Mouse (Mus musculus): ENCODE results near the gene Ppp1r3a. TPM values are rescaled to one million over a fixed set of nuclear protein-coding genes. Genes with fewer than 3 reads are reported as not detected.
"Not testable (repeated sequence)": the region's sequence is repeated elsewhere in the genome, so short reads cannot be mapped to it uniquely, and the experiment has no call there.

Ppp1r3a gene
- polyA plus RNA-seq, 1 experiment from 2014 or later: not detected

GRCm38 (mm10) chr6:14736017-14736416, 19.1 kb downstream of the Ppp1r3a start:
- no peak overlapping the region for H3K4me2 ChIP-seq (ENCODE audit: low read depth, severe bottlenecking)
- no peaks in the 10 kb centered on the region for H3K9me3 ChIP-seq (ENCODE audit: control insufficient read depth, low read length)
- H3K4me1 ChIP-seq (ENCODE audit: control insufficient read depth, insufficient read depth, low read length): no peaks in the 10 kb centered on the region
- DNase-seq (ENCODE audit: low spot score): no peak
- no peaks in the 10 kb centered on the region for H3K36me3 ChIP-seq (ENCODE audit: control insufficient read depth, insufficient read depth, low read length)
- H3K27me3 ChIP-seq (ENCODE audit: control insufficient read depth, insufficient read depth, low read length): no peaks in the 10 kb centered on the region
- H3K27ac ChIP-seq (replicated peaks; ENCODE audit: low read depth, low read length): no peak overlapping the region
- ATAC-seq (ENCODE audit: insufficient number of reproducible peaks, low FRiP score, low TSS enrichment, low read depth): no peak
- H3K4me3 ChIP-seq (ENCODE audit: low read depth, low read length): no peak overlapping the region
- no peak overlapping the region for H3K9ac ChIP-seq (ENCODE audit: low read length)
- WGBS: 92% methylated on average over 2 of the region's 2 CpGs

- Histone ChIP-seq H3K27me3 (ENCODE audit: control insufficient read depth, insufficient read depth, low read length) (no peaks in the 10 kb centered on the region), H3K4me3 (ENCODE audit: low read depth, low read length) (no peak overlapping the region), H3K27ac (replicated peaks; ENCODE audit: low read depth, low read length) (no peak overlapping the region), H3K36me3 (ENCODE audit: control insufficient read depth, insufficient read depth, low read length) (no peaks in the 10 kb centered on the region), H3K9me3 (ENCODE audit: control insufficient read depth, low read length) (no peaks in the 10 kb centered on the region), H3K4me2 (ENCODE audit: low read depth, severe bottlenecking) (no peak overlapping the region), H3K4me1 (ENCODE audit: control insufficient read depth, insufficient read depth, low read length) (no peaks in the 10 kb centered on the region), H3K9ac (ENCODE audit: low read length) (no peak overlapping the region)
- 78% methylated on average over 5 of the region's 5 CpGs for WGBS
- DNase-seq (ENCODE audit: low spot score) (no peak), ATAC-seq (ENCODE audit: insufficient number of reproducible peaks, low FRiP score, low TSS enrichment, low read depth) (no peak)
Measured at GRCm38 (mm10) chr6:14731011-14731410, 24.1 kb downstream of the Ppp1r3a start.

GRCm38 (mm10) chr6:14720772-14721414, 34.2 kb downstream of the Ppp1r3a start:
- H3K36me3 ChIP-seq (ENCODE audit: control insufficient read depth, insufficient read depth, low read length): no peaks in the 10 kb centered on the region
- DNase-seq (ENCODE audit: low spot score) (no peak), ATAC-seq (ENCODE audit: insufficient number of reproducible peaks, low FRiP score, low TSS enrichment, low read depth) (no peak)
- no peak overlapping the region for H3K9ac ChIP-seq (ENCODE audit: low read length)
- WGBS: 84% methylated on average over 4 of the region's 4 CpGs
- H3K4me1 ChIP-seq (ENCODE audit: control insufficient read depth, insufficient read depth, low read length): no peaks in the 10 kb centered on the region
- no peak overlapping the region for H3K4me2 ChIP-seq (ENCODE audit: low read depth, severe bottlenecking)
- no peak overlapping the region for H3K4me3 ChIP-seq (ENCODE audit: low read depth, low read length)
- no peaks in the 10 kb centered on the region for H3K9me3 ChIP-seq (ENCODE audit: control insufficient read depth, low read length)
- no peaks in the 10 kb centered on the region for H3K27me3 ChIP-seq (ENCODE audit: control insufficient read depth, insufficient read depth, low read length)
- no peak overlapping the region for H3K27ac ChIP-seq (replicated peaks; ENCODE audit: low read depth, low read length)

- no peaks in the 10 kb centered on the region for H3K27me3 ChIP-seq (ENCODE audit: control insufficient read depth, insufficient read depth, low read length)
- no peaks in the 10 kb centered on the region for H3K4me1 ChIP-seq (ENCODE audit: control insufficient read depth, insufficient read depth, low read length)
- 82% methylated on average over 6 of the region's 6 CpGs for WGBS
- no peak for DNase-seq (ENCODE audit: low spot score)
- no peak overlapping the region for H3K27ac ChIP-seq (replicated peaks; ENCODE audit: low read depth, low read length)
- no peak overlapping the region for H3K4me3 ChIP-seq (ENCODE audit: low read depth, low read length)
- ATAC-seq (ENCODE audit: insufficient number of reproducible peaks, low FRiP score, low TSS enrichment, low read depth): no peak
- H3K36me3 ChIP-seq (ENCODE audit: control insufficient read depth, insufficient read depth, low read length): no peaks in the 10 kb centered on the region
- H3K9me3 ChIP-seq (ENCODE audit: control insufficient read depth, low read length): no peaks in the 10 kb centered on the region
- no peak overlapping the region for H3K4me2 ChIP-seq (ENCODE audit: low read depth, severe bottlenecking)
- H3K9ac ChIP-seq (ENCODE audit: low read length): no peak overlapping the region
Measured at GRCm38 (mm10) chr6:14720110-14720771, 34.8 kb downstream of the Ppp1r3a start.

- H3K27me3 ChIP-seq (ENCODE audit: control insufficient read depth, insufficient read depth, low read length): no peaks in the 10 kb centered on the region
- H3K9me3 ChIP-seq (ENCODE audit: control insufficient read depth, low read length): no peaks in the 10 kb centered on the region
- no peaks in the 10 kb centered on the region for H3K4me1 ChIP-seq (ENCODE audit: control insufficient read depth, insufficient read depth, low read length)
- WGBS: 89% methylated on average over 4 of the region's 4 CpGs
- H3K36me3 ChIP-seq (ENCODE audit: control insufficient read depth, insufficient read depth, low read length): no peaks in the 10 kb centered on the region
- H3K4me2 ChIP-seq (ENCODE audit: low read depth, severe bottlenecking): no peak overlapping the region
- ATAC-seq (ENCODE audit: insufficient number of reproducible peaks, low FRiP score, low TSS enrichment, low read depth) (no peak), DNase-seq (ENCODE audit: low spot score) (no peak)
- no peak overlapping the region for H3K9ac ChIP-seq (ENCODE audit: low read length)
- no peak overlapping the region for H3K27ac ChIP-seq (replicated peaks; ENCODE audit: low read depth, low read length)
- H3K4me3 ChIP-seq (ENCODE audit: low read depth, low read length): no peak overlapping the region
Measured at GRCm38 (mm10) chr6:14715129-14715989, 39.7 kb downstream of the Ppp1r3a start.

GRCm38 (mm10) chr6:14712146-14712545, 42.9 kb downstream of the Ppp1r3a start:
- H3K9ac ChIP-seq (ENCODE audit: low read length): no peak overlapping the region
- H3K36me3 ChIP-seq (ENCODE audit: control insufficient read depth, insufficient read depth, low read length): no peaks in the 10 kb centered on the region
- no peak overlapping the region for H3K4me3 ChIP-seq (ENCODE audit: low read depth, low read length)
- H3K9me3 ChIP-seq (ENCODE audit: control insufficient read depth, low read length): no peaks in the 10 kb centered on the region
- WGBS: 55% methylated on average over 2 of the region's 2 CpGs
- H3K27ac ChIP-seq (replicated peaks; ENCODE audit: low read depth, low read length): no peak overlapping the region
- H3K4me1 ChIP-seq (ENCODE audit: control insufficient read depth, insufficient read depth, low read length): no peaks in the 10 kb centered on the region
- no peak for ATAC-seq (ENCODE audit: insufficient number of reproducible peaks, low FRiP score, low TSS enrichment, low read depth)
- H3K4me2 ChIP-seq (ENCODE audit: low read depth, severe bottlenecking): no peak overlapping the region
- H3K27me3 ChIP-seq (ENCODE audit: control insufficient read depth, insufficient read depth, low read length): no peaks in the 10 kb centered on the region
- DNase-seq (ENCODE audit: low spot score): no peak

GRCm38 (mm10) chr6:14700030-14700429, 55.0 kb downstream of the Ppp1r3a start:
- ATAC-seq (ENCODE audit: insufficient number of reproducible peaks, low FRiP score, low TSS enrichment, low read depth) (no peak), DNase-seq (ENCODE audit: low spot score) (no peak)
- no peaks in the 10 kb centered on the region for H3K9me3 ChIP-seq (ENCODE audit: control insufficient read depth, low read length)
- no peak overlapping the region for H3K9ac ChIP-seq (ENCODE audit: low read length)
- H3K4me3 ChIP-seq (ENCODE audit: low read depth, low read length): no peak overlapping the region
- H3K4me2 ChIP-seq (ENCODE audit: low read depth, severe bottlenecking): no peak overlapping the region
- no peaks in the 10 kb centered on the region for H3K36me3 ChIP-seq (ENCODE audit: control insufficient read depth, insufficient read depth, low read length)
- no peak overlapping the region for H3K27ac ChIP-seq (replicated peaks; ENCODE audit: low read depth, low read length)
- H3K4me1 ChIP-seq (ENCODE audit: control insufficient read depth, insufficient read depth, low read length): no peaks in the 10 kb centered on the region
- H3K27me3 ChIP-seq (ENCODE audit: control insufficient read depth, insufficient read depth, low read length): no peaks in the 10 kb centered on the region

GRCm38 (mm10) chr6:14679231-14679887, 75.7 kb downstream of the Ppp1r3a start:
- not testable (repeated sequence) for ATAC-seq (ENCODE audit: insufficient number of reproducible peaks, low FRiP score, low TSS enrichment, low read depth); DNase-seq (ENCODE audit: low spot score); H3K9ac ChIP-seq (ENCODE audit: low read length)

More at GRCm38 (mm10) chr6:14679231-14679887, 75.7 kb downstream of the Ppp1r3a start:
- not testable (repeated sequence) for H3K27ac ChIP-seq (replicated peaks; ENCODE audit: low read depth, low read length); H3K27me3 ChIP-seq (ENCODE audit: control insufficient read depth, insufficient read depth, low read length); H3K4me1 ChIP-seq (ENCODE audit: control insufficient read depth, insufficient read depth, low read length); H3K36me3 ChIP-seq (ENCODE audit: control insufficient read depth, insufficient read depth, low read length); H3K4me3 ChIP-seq (ENCODE audit: low read depth, low read length); H3K9me3 ChIP-seq (ENCODE audit: control insufficient read depth, low read length); H3K4me2 ChIP-seq (ENCODE audit: low read depth, severe bottlenecking)
- WGBS: 91% methylated on average over 20 of the region's 20 CpGs

All from limb, embryonic 11.5 days (tissue).